Mouse (Mus musculus): ENCODE data around the gene Bank1. TPM values are rescaled to one million over a fixed set of nuclear protein-coding genes. Genes with fewer than 3 reads are reported as not detected.

Gene Bank1
- polyA plus RNA-seq, 1 experiment from 2014 or later: 0.31 TPM

GRCm38 (mm10) chr3:136166033-136166361 lies 159.9 kb downstream of the Bank1 start:
- Histone ChIP-seq H3K9ac (ENCODE audit: low read length) (no peak overlapping the region), H3K9me3 (ENCODE audit: control insufficient read depth, low read length) (no peaks in the 10 kb centered on the region), H3K4me2 (ENCODE audit: low read depth, low read length, severe bottlenecking) (no peak overlapping the region), H3K4me3 (ENCODE audit: low read depth, low read length) (no peak overlapping the region), H3K36me3 (ENCODE audit: control insufficient read depth, insufficient read depth, low read length) (no peaks in the 10 kb centered on the region), H3K27me3 (ENCODE audit: control insufficient read depth, insufficient read depth, low read length) (no peaks in the 10 kb centered on the region), H3K4me1 (replicated peaks; ENCODE audit: control insufficient read depth, insufficient read depth, low read length) (no peaks in the 10 kb centered on the region), H3K27ac (ENCODE audit: low read depth, low read length) (no peak overlapping the region)
- ATAC-seq (replicated peaks; ENCODE audit: low FRiP score) (no peak), DNase-seq (ENCODE audit: low spot score) (no peak)
- 89% methylated on average over 2 of the region's 2 CpGs for WGBS

- Histone ChIP-seq H3K36me3 (ENCODE audit: control insufficient read depth, insufficient read depth, low read length) (no peaks in the 10 kb centered on the region), H3K27ac (ENCODE audit: low read depth, low read length) (no peak overlapping the region), H3K4me3 (ENCODE audit: low read depth, low read length) (no peak overlapping the region), H3K4me1 (replicated peaks; ENCODE audit: control insufficient read depth, insufficient read depth, low read length) (no peaks in the 10 kb centered on the region), H3K9me3 (ENCODE audit: control insufficient read depth, low read length) (no peaks in the 10 kb centered on the region), H3K9ac (ENCODE audit: low read length) (no peak overlapping the region), H3K4me2 (ENCODE audit: low read depth, low read length, severe bottlenecking) (no peak overlapping the region), H3K27me3 (ENCODE audit: control insufficient read depth, insufficient read depth, low read length) (no peaks in the 10 kb centered on the region)
- no peak for DNase-seq (ENCODE audit: low spot score)
- no peak for ATAC-seq (replicated peaks; ENCODE audit: low FRiP score)
- WGBS: 85% methylated on average over 7 of the region's 7 CpGs
These were observed 160.5 kb downstream of the Bank1 start for GRCm38 (mm10) chr3:136165167-136166032.

DNA sequence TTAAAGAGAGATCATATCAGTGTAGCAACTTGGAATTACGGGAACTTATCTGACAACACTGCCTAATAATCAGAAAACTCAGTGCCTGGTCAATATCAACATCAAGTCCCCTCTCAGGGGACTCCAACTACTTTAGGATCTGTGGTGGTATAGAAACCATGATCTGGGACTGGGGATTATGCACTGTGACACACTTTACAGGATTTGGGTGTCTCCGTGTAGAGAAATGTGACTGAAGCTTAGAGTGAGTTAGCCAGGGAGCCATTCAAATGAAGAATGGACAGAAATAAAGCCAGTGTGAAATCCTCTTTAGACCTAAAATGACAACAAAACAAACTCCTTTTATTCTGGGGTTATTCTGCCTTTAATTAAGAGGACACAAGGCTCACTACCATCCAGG lies 167.8 kb downstream of the Bank1 start:
- ATAC-seq (replicated peaks; ENCODE audit: low FRiP score) (no peak), DNase-seq (ENCODE audit: low spot score) (no peak)
- H3K27me3 ChIP-seq (ENCODE audit: control insufficient read depth, insufficient read depth, low read length): no peaks in the 10 kb centered on the region

DNA sequence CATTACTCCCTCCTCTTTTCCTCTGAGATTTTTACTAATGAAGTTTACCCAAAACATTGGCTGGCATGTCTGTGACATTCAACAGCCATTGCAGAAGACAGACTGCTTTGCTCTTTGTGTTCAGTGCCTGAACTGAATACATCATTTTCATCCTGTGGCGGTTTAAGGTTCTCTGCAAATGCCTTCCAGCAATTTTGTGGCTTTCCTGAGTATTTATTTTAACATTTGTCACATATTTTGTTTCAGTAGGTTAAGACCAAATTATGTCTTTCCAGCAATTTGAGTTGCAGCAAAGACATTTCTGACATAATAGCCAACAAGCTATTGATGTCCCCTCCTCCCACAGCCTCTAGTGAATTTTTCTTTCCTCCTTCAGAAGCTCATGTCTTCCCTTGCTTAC lies 170.3 kb downstream of the Bank1 start:
- 63% methylated on average over 1 of the region's 1 CpGs for WGBS
- no peaks in the 10 kb centered on the region for H3K27me3 ChIP-seq (ENCODE audit: control insufficient read depth, insufficient read depth, low read length)
- no peaks in the 10 kb centered on the region for H3K9me3 ChIP-seq (ENCODE audit: control insufficient read depth, low read length)
- H3K36me3 ChIP-seq (ENCODE audit: control insufficient read depth, insufficient read depth, low read length): no peaks in the 10 kb centered on the region
- H3K4me1 ChIP-seq (replicated peaks; ENCODE audit: control insufficient read depth, insufficient read depth, low read length): no peaks in the 10 kb centered on the region
- ATAC-seq (replicated peaks; ENCODE audit: low FRiP score): no peak
- no peak overlapping the region for H3K9ac ChIP-seq (ENCODE audit: low read length)
- H3K27ac ChIP-seq (ENCODE audit: low read depth, low read length): no peak overlapping the region
- no peak overlapping the region for H3K4me2 ChIP-seq (ENCODE audit: low read depth, low read length, severe bottlenecking)
- no peak for DNase-seq (ENCODE audit: low spot score)
- no peak overlapping the region for H3K4me3 ChIP-seq (ENCODE audit: low read depth, low read length)

More for the DNA sequence above, 167.8 kb downstream of the Bank1 start:
- no peaks in the 10 kb centered on the region for H3K9me3 ChIP-seq (ENCODE audit: control insufficient read depth, low read length)
- no peak overlapping the region for H3K27ac ChIP-seq (ENCODE audit: low read depth, low read length)
- H3K4me1 ChIP-seq (replicated peaks; ENCODE audit: control insufficient read depth, insufficient read depth, low read length): no peaks in the 10 kb centered on the region
- no peak overlapping the region for H3K4me2 ChIP-seq (ENCODE audit: low read depth, low read length, severe bottlenecking)
- 61% methylated on average over 2 of the region's 2 CpGs for WGBS
- no peak overlapping the region for H3K4me3 ChIP-seq (ENCODE audit: low read depth, low read length)
- H3K36me3 ChIP-seq (ENCODE audit: control insufficient read depth, insufficient read depth, low read length): no peaks in the 10 kb centered on the region
- H3K9ac ChIP-seq (ENCODE audit: low read length): no peak overlapping the region

DNA sequence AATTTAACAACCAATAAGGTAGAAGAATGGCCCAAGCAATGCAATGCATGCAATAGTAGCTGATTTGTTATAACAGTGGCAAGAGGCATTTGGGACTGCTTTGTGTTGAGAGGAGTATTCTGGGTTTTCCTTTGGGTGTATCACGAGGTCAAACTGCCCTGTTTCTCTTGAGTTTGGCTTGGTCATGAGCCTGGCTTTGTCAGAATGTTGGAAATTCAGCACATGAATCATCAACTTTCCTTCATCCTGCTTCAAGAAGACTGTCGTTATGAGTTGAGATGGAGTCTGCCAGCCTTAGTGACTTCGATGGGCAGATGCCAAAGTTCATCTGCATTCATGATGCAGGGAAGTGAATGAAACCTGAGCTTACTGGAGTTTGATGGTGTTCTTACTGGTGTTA lies 175.0 kb downstream of the Bank1 start:
- Histone ChIP-seq H3K36me3 (ENCODE audit: control insufficient read depth, insufficient read depth, low read length) (no peaks in the 10 kb centered on the region), H3K4me3 (ENCODE audit: low read depth, low read length) (no peak overlapping the region), H3K9ac (ENCODE audit: low read length) (no peak overlapping the region), H3K9me3 (ENCODE audit: control insufficient read depth, low read length) (no peaks in the 10 kb centered on the region), H3K27ac (ENCODE audit: low read depth, low read length) (no peak overlapping the region), H3K27me3 (ENCODE audit: control insufficient read depth, insufficient read depth, low read length) (no peaks in the 10 kb centered on the region), H3K4me1 (replicated peaks; ENCODE audit: control insufficient read depth, insufficient read depth, low read length) (no peaks in the 10 kb centered on the region), H3K4me2 (ENCODE audit: low read depth, low read length, severe bottlenecking) (no peak overlapping the region)
- ATAC-seq (replicated peaks; ENCODE audit: low FRiP score): no peak
- no peak for DNase-seq (ENCODE audit: low spot score)
- WGBS: 86% methylated on average over 3 of the region's 3 CpGs

DNA sequence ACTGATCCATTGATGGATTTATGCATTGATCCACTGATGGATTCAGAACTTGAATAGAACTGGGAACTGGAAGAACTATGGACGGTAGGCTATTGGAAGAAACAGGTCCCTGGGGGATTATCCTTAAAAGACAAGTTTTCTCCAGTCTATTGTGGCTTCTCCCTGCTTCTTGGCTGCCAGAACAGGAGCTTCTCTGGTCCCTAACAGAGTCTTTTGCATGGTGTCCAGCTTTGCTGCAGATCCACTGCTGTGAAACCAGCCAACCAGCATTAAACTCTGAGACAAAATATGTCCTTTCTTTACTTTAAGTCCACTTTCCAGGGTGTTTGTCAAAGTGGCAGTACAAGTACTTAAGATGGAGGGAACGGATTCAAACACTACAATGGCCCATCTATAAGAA lies 178.7 kb downstream of the Bank1 start:
- no peaks in the 10 kb centered on the region for H3K36me3 ChIP-seq (ENCODE audit: control insufficient read depth, insufficient read depth, low read length)
- no peak for DNase-seq (ENCODE audit: low spot score)

DNA sequence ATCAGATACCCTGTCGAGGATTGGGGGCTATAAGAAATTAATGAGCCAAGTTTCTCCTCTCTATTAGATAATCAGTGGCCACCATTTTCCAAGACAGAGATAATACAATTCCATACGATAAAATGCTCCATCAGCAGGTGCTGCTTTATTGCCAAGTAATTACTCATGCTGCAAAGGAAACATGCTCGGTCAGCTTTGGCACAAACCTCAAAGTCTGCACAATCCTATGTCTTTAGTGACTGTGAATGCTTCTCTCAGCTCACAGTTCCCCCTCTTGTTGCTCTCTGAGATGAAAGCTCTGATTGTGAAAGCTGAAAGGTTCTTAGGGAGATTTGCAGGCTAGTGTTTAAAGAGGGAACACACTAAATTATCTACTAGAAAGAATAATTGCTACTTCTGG lies 193.9 kb downstream of the Bank1 start:
- no peaks in the 10 kb centered on the region for H3K36me3 ChIP-seq (ENCODE audit: control insufficient read depth, insufficient read depth, low read length)
- H3K4me1 ChIP-seq (replicated peaks; ENCODE audit: control insufficient read depth, insufficient read depth, low read length): no peaks in the 10 kb centered on the region
- no peak overlapping the region for H3K4me2 ChIP-seq (ENCODE audit: low read depth, low read length, severe bottlenecking)
- H3K27ac ChIP-seq (ENCODE audit: low read depth, low read length): no peak overlapping the region
- H3K27me3 ChIP-seq (ENCODE audit: control insufficient read depth, insufficient read depth, low read length): no peaks in the 10 kb centered on the region
- ATAC-seq (replicated peaks; ENCODE audit: low FRiP score) (no peak), DNase-seq (ENCODE audit: low spot score) (no peak)
- WGBS: 61% methylated on average over 3 of the region's 3 CpGs
- no peaks in the 10 kb centered on the region for H3K9me3 ChIP-seq (ENCODE audit: control insufficient read depth, low read length)
- no peak overlapping the region for H3K4me3 ChIP-seq (ENCODE audit: low read depth, low read length)
- H3K9ac ChIP-seq (ENCODE audit: low read length): no peak overlapping the region

More for the DNA sequence above, 178.7 kb downstream of the Bank1 start:
- Histone ChIP-seq H3K4me1 (replicated peaks; ENCODE audit: control insufficient read depth, insufficient read depth, low read length) (no peaks in the 10 kb centered on the region), H3K27me3 (ENCODE audit: control insufficient read depth, insufficient read depth, low read length) (no peaks in the 10 kb centered on the region), H3K4me3 (ENCODE audit: low read depth, low read length) (no peak overlapping the region), H3K27ac (ENCODE audit: low read depth, low read length) (no peak overlapping the region), H3K9me3 (ENCODE audit: control insufficient read depth, low read length) (no peaks in the 10 kb centered on the region), H3K9ac (ENCODE audit: low read length) (no peak overlapping the region), H3K4me2 (ENCODE audit: low read depth, low read length, severe bottlenecking) (no peak overlapping the region)
- WGBS: 77% methylated on average over 2 of the region's 2 CpGs
- no peak for ATAC-seq (replicated peaks; ENCODE audit: low FRiP score)

- no peaks in the 10 kb centered on the region for H3K9me3 ChIP-seq (ENCODE audit: control insufficient read depth, low read length)
- no peaks in the 10 kb centered on the region for H3K27me3 ChIP-seq (ENCODE audit: control insufficient read depth, insufficient read depth, low read length)
- H3K4me2 ChIP-seq (ENCODE audit: low read depth, low read length, severe bottlenecking): no peak overlapping the region
- no peak overlapping the region for H3K9ac ChIP-seq (ENCODE audit: low read length)
- 61% methylated on average over 5 of the region's 5 CpGs for WGBS
- no peaks in the 10 kb centered on the region for H3K36me3 ChIP-seq (ENCODE audit: control insufficient read depth, insufficient read depth, low read length)
- no peaks in the 10 kb centered on the region for H3K4me1 ChIP-seq (replicated peaks; ENCODE audit: control insufficient read depth, insufficient read depth, low read length)
- no peak for DNase-seq (ENCODE audit: low spot score)
- ATAC-seq (replicated peaks; ENCODE audit: low FRiP score): no peak
- no peak overlapping the region for H3K4me3 ChIP-seq (ENCODE audit: low read depth, low read length)
- no peak overlapping the region for H3K27ac ChIP-seq (ENCODE audit: low read depth, low read length)
These were observed 210.2 kb downstream of the Bank1 start for GRCm38 (mm10) chr3:136115478-136116215.

Measured in forebrain, embryonic 11.5 days (tissue).